Mouse (Mus musculus): ENCODE measurements at regions not wholly inside any gene's neighbourhood (a gene's known extent, or its start where the extent isn't known, plus 50 kb on each side); places are given as distances from the start of the nearest gene placed in this dataset.

GRCm38 (mm10) chr6:11849143-11849542 lies 58.2 kb downstream of the Ndufa4 start:
- peak; percentile 92 for ATAC-seq (replicated peaks; ENCODE audit: low read depth, poor library complexity, severe bottlenecking)
